Mouse (Mus musculus): ENCODE data around the gene Atxn1.

Atxn1 gene

DNA sequence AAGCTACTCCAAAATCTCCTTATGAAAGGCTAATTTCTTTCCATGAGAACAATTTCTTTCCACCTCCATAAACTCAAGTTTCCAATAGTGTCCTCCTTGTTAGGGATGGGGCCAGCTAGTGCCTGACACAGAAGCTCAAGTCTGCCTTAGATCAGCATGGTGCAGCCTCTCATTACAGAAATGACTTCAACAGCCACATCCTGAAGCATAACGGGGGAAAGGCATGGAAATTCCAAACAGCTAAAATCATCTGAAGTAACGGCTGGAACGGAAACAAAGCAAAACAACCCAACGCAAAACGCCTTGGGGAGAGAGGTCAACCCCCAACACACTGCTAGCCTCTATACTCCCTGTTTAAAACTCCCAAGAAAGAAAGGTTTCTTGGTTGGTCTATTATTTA lies 284.2 kb downstream of the Atxn1 start:
- no peak for DNase-seq (ENCODE audit: low spot score)

GRCm38 (mm10) chr13:45679096-45679495 lies 285.7 kb downstream of the Atxn1 start:
- DNase-seq (ENCODE audit: low spot score) = no peak

DNA sequence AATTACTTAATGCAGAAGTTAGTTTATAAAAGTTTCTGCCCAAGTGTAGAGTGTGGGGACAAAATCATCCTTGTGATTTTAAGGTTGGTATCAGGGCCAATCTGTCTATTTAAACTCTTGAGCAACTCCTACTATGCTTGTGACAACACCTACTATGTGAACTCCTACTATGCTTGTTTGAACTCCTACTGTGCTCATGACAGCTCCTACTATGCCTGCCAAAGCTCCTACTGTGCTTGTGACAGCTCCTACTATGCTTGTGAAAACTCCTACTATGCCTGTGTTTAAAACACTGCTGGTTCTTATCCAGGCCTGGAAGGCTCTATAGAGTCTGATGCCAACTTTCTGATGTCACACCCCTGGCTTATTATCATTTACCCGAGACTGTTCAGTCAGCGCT lies 292.2 kb downstream of the Atxn1 start:
- DNase-seq (ENCODE audit: low spot score) = no peak

DNA sequence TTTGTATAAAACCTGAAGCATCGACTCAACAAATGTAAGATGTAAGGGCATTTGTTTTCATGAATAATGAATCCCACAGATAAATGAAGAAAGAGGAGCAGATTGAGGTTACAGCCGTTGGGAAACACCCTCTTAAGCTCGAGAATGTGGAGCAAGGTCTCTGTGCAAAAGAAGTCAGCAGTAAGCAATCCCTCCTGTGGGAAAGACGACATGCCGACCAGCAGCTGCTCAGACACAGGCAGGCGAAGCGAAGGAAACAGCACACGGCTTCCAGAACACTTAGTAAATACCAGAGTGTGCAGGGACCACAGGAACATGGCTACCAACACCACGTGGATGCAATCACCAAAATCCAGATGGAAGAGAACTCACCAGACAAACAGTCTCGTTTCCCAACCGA lies 294.8 kb downstream of the Atxn1 start:
- no peak for DNase-seq (ENCODE audit: low spot score)

- no peak for DNase-seq (ENCODE audit: low spot score)
These were observed 302.0 kb downstream of the Atxn1 start for GRCm38 (mm10) chr13:45662852-45663251.

GRCm38 (mm10) chr13:45662216-45662615 lies 302.6 kb downstream of the Atxn1 start:
- no peak for DNase-seq (ENCODE audit: low spot score)

DNA sequence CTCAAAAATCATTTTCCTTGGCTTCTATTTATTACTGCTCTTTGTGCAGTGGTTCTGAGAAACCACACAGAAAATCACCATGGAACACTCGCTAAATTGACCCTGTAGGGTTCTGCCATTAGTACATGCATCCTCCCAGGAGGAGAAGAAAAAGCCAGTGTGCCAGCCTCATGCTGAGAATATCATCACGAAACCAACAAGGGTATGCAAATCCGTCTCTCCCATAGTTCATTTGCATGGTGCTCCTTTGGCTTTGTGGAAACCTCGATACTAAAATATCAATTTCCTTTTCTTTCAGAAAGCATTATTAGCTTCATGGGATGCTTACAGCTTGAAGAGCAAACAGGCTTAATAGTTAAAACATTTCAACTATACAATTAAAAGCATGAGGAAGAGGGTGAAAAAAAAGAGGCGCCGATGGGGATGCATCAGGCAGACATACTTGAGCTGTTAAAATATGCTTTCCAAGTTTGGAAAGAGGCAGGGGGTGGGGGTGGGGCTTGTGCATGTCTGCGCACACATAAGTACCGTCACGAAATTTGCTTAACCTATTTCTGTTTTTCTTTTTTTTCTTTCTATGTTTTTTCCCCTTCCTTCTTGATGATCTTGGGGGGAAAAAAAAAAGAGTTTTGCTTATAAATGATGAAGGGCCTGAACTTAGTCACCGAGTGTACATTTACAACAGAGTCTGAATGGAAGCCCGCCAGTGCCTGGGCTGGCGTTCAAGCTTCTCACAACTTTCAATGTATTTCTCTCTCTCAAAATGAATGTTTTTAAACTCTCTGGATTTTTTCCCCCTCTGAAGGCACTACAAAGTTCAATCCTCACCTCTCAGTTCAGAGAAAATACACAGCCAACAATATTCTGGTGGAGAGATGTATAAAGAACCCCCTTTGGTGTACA lies 303.3 kb downstream of the Atxn1 start:
- no peak for DNase-seq (ENCODE audit: low spot score)

GRCm38 (mm10) chr13:45659813-45660212 lies 305.0 kb downstream of the Atxn1 start:
- DNase-seq (ENCODE audit: low spot score) = no peak

DNA sequence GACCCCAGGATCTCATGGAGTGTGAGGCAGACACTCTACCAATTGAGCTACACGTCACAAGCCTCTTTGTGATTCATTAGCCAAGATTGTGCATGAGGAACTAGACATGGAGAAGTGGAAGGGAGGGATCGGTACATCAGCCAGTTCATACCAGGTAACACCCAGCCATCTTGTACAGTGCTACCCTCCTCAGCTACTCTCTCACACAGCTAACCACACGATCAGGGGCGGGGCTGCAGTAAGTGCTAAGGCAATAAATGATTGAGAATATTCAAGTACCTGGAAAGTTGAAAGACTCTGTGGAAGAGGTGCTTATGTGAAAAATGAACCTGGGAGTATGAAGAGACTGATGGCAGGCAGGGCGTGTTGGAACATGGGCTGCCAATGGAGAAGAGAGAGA lies 306.5 kb downstream of the Atxn1 start:
- no peak for DNase-seq (ENCODE audit: low spot score)

DNA sequence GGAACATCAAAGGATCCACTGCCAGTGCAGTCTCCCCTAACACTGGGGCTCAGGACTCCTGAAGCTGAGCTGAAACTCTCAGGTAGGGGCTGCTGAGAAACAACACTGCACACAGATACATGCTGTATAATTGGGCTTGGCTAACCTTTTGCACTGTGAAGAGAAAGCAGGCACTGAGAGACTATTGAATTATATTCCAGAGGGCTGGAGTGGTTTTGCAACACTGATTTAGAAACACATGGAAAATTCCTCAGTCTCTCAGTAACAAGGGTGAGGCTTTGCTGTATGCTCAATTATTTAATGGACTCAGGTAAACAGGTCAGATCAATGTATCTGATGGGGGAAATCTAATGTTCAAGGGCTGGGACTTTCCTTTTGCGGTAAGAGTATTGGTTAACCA lies 307.6 kb downstream of the Atxn1 start:
- no peak for DNase-seq (ENCODE audit: low spot score)

DNA sequence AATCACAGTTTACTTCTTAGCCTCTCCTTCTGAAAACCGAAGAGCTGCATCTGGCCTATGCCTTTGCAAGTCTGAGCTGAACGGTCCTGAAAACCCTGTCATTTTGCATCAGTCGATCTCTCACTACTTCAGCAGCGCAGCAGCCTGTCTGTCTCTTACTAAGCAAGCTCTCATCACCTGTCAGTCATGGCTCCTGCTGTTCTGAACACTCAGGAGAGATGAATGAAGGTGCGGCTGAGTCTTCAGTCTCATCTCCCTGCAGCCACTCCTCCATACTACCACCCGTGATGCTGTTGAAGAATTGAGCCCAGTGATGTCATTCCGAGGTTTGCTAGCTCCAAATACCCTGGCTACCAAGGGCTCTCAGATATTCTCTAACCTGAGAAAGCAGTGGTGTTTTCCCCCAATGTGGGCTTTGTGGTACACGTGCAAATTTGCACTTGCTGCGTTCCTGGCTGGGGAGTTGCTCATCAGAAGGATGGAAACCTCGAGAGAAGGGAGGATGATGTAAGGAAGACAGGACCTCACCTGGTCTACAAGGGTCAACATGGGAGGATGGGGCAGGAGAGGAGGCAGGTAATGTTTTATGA lies 313.1 kb downstream of the Atxn1 start:
- DNase-seq (ENCODE audit: low spot score) = no peak

- no peak for DNase-seq (ENCODE audit: low spot score)
These were observed 315.5 kb downstream of the Atxn1 start for GRCm38 (mm10) chr13:45649197-45649812.

GRCm38 (mm10) chr13:45643780-45644395 lies 320.9 kb downstream of the Atxn1 start:
- DNase-seq (ENCODE audit: low spot score) = no peak

DNA sequence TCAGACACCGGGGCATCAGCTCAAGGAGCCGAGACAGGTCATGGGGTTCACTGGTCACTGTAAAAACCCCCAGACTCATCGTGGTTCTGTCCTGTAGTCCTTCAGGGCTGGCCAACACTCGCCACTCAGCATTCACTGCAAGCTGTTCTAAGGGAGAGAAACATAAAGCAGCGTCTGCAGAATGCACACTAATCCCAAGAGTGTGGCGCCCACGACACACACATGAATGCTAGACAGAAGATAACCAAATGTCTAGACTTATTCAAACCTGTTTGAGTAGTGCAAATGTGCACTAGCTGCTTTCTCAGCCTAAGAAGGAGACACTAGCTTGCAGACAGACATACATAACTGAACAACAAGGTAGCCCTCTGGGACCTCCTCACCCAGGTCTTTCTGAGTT lies 321.9 kb downstream of the Atxn1 start:
- no peak for DNase-seq (ENCODE audit: low spot score)

- DNase-seq (ENCODE audit: low spot score) = no peak
These were observed 324.4 kb downstream of the Atxn1 start for GRCm38 (mm10) chr13:45640431-45640830.

- DNase-seq (ENCODE audit: low spot score) = no peak
These were observed 326.5 kb downstream of the Atxn1 start for GRCm38 (mm10) chr13:45638281-45638680.

- peak; percentile 40 for DNase-seq (ENCODE audit: low spot score)
These were observed 327.5 kb downstream of the Atxn1 start for GRCm38 (mm10) chr13:45637324-45637723.

DNA sequence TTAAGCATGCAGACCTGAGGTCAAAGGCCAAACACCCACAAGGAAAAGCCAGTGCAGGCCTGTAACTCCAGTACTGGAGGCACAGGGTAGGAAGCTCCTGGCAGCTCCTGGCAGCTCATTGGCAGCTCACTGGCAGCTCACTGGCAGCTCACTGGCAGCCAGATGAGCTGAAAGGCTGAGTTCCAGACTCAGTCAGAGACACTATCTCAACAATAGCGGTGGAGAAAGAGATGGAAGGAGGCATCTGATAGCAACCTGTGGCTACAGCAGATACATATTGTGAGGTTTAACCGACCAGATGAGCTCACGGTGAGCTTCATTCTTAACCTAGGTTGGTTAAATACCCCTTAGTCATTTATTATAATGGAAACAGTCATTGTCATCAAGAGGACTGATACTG lies 328.4 kb downstream of the Atxn1 start:
- no peak for DNase-seq (ENCODE audit: low spot score)

DNA sequence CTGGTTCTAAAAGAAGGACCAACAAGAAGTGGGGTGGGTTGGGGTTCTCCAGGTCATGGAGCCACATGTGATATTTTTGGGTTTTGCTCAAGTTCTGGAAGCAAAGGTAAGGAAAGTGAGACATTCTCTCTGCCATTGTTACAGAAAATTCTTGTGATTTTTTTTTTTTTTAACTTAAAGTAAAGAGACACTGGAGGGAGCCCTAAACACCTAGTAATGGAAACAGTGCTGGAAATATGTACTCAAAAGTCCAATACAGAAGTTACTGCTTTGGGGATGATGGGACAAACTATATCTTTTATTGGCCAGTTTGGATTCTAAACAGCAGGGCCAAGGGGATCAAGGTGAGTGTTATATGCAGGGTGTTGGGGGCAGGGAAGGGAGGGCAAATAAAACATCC lies 330.9 kb downstream of the Atxn1 start:
- DNase-seq (ENCODE audit: low spot score) = no peak

- DNase-seq (ENCODE audit: low spot score) = no peak
These were observed 332.7 kb downstream of the Atxn1 start for GRCm38 (mm10) chr13:45632133-45632532.

GRCm38 (mm10) chr13:45630518-45631290 lies 334.1 kb downstream of the Atxn1 start:
- no peak for DNase-seq (ENCODE audit: low spot score)

DNA sequence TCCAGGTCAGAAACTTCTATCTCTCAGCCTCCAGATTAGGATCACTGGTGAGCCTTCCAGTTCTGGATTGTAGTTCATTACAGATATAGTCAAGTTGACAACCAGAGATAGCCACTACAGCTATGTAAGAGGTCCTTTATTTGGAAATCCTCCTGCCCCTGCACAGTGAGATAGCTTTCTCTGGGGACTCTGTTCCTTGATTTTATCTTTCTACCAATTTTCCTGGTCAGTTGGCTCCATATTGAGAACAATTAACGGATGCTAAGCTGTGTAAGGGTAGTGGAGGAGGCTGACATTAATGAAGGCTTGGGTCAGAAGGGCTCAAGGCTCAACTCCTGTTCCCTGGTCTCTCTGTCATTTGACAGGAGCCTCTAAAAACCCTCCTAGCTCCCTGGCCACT lies 335.1 kb downstream of the Atxn1 start:
- DNase-seq (ENCODE audit: low spot score) = no peak
